Mouse (Mus musculus) gastrocnemius, postnatal 4 days (tissue): ENCODE results near the gene Fbxl21. TPM values are rescaled to one million over a fixed set of nuclear protein-coding genes. Genes with fewer than 3 reads are reported as not detected.

Experiments
- DNase-seq, 2 experiments: peaks; one replicate each; pipeline ENCODE4 v3.0.0; 2021 to 2022; ENCODE audit warnings: low spot score in 2 of 2, mixed read lengths in 2 of 2
- long read RNA-seq, 2 experiments: library from polyadenylated mRNA; stranded (forward); transcript quantifications; one replicate each; pipeline ENCODE4 v2.0.0; 2021
- total RNA-seq, 2 experiments: library from RNA; stranded (reverse); gene quantifications; 2 replicates each; pipeline ENCODE4 v1.2.3; 2021

Fbxl21 gene
- total RNA-seq = under 1 TPM; 0.67 to 0.74 TPM
- long read RNA-seq, experiment 1 = 0 reads
- long read RNA-seq, experiment 2, partial matches to known transcripts = 0 of 1 reads
- long read RNA-seq, experiment 2, other reads (novel, unspliced or antisense) = 0 of 1 reads

DNA sequence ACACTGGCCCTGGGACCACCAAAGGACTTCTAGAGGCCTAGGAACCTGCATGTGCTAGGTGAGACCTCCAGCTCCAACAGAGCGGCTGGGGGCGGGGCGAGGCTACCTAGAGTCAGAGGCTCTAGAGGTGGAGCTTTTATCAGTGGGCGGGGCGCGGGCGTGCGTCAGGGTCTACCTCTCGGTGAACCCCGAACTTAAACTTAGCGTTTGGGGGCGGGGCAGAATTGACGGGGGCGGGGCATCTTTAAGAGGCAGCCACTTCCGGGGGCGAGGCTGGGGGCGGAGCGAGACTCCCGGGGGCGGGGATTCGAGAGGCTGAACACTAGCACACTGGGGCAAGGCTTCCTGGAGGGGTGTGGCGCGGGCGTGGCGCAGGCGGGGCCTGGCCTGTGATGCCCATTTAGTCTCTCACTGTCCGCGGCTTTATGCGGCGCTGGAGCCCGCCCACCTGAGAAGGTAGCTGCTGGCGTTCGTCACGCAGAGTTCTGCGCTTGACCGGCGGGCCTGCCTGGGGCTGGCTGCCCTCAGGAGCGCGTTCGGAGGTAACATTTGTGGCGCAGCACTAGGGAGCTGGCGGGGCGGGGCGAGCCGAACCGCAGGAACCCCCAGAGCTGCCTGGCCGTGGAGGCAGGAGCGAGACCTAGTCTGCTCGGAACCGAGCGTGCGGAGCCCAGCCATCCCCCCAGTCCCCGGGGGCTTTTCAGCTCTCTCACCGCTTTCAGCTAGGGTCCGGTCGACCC, at the start of gene Fbxl21:
Gene Fbxl21 (plus strand): TSS at position 392 of the 740 bp plus-strand sequence.
- DNase-seq = peak; percentile 71 to 87

DNA sequence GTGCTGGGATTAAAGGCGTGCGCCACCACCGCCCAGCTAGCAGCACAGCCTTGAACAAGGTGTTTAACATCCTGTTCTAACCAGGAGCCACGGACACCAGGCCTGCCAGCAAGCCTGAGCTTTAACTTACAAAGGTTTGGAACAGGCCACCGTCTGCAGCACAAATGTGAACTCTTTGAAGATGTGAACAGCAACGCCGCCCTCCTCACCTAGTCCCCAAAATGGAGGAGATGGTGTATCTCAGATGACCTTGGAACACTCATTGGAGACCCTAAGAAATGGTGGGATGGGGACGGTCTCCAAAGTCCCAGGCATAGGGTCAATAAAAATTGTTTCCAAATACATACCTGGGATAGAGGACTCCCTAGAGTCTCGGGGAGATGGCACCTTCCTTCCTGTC, 49.6 kb upstream of the Fbxl21 start:
- DNase-seq = no peak

DNA sequence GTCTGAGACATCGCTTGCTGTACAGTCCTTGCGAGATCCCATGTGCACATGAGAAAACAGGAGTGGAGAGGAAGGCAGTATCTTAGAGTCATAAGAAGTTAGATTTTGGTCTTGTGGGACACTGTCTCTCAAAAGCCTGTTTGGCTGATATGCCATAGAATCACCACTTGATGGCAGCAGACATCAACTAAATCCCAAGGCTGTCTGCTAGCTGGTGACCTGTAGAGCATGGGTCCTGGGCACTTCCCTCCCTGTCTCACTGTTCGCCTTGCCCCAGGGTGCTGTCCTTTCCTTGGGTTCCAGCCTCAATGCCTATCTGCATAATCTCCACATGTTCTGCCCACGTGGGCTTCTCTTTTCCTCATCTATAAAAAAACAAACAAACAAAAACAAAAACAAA, 46.9 kb upstream of the Fbxl21 start:
- DNase-seq = no peak

DNA sequence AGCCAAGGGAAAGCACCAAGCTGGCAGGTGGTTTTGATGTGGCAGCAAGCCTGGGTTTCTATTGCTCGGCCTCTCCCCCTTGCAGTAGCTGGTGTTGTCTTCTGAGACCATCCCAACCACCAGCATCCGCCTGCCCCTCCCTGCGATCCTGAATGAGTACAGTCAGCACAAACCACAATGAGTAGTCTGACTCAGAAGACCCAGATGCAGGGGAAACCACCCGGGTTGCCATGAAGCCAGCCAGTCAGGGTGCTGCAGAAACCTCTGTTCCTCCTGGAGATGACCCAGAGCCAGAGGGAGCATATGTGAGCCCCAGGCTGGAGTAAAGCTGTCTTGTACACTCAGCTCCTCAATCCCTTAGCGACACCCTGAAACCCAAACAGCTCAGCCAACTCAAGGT, 45.5 kb upstream of the Fbxl21 start:
- no peak for DNase-seq

DNA sequence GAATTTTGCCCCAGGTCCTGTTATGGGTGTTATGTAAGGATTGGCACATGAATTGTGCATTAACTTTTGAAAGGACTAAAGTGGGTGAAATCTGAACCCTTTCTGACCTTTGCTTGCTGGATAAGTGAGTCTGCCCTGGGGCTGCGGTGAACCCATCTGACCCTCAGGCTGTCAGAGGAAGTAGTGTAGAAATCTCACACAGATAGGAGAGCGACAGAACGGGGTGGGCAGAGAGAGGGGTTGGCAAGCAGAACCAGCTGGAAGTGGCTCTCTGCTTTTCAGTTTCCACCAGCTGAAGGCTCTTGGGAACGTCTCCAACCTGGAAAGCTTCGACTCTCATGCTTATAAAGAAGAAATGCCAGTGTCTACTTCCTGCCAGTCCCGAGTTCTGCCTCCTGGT, 45.0 kb upstream of the Fbxl21 start:
- no peak for DNase-seq

DNA sequence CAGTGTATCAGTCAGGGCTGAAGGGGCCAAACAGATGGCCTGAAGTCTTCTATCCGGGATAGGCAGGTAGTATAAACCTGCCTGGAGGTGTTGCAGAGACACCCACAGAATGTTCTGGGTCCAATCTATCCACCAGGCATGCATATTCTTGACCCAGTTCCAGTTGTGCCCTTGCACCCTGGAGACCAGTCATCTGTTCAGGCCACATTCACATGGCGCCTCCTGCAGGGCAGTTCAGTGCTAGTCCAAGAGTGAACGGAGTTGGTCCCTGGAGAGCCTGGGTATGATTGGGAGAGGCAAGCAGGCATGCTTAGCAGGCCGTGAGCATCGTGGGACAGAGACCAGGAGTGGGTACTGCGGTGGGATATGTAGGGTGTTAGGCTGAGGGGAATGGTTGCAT, 44.2 kb upstream of the Fbxl21 start:
- no peak for DNase-seq

DNA sequence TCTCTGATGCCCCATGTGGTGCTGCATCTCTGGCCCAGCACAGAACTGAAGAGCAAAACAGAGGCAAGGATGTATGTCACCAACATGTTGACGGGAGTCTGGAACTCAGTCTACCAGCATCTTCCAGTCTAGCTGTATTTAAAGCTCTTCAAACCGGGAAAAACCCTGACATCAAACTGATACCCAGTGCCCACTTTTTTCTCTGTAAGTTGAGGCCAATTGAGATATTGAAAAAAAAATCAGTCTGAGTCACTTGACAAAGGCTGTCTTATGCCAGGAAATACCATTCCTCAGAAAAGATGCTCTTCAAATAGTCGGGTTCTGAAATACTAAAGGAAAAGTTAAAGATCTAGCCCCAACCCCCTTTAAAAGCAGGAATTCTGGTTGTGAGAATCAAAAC, 40.1 kb upstream of the Fbxl21 start, which contains the start of gene Il9:
Gene Il9 (minus strand): TSS at position 101 of the 400 bp plus-strand sequence.
- DNase-seq = no peak

DNA sequence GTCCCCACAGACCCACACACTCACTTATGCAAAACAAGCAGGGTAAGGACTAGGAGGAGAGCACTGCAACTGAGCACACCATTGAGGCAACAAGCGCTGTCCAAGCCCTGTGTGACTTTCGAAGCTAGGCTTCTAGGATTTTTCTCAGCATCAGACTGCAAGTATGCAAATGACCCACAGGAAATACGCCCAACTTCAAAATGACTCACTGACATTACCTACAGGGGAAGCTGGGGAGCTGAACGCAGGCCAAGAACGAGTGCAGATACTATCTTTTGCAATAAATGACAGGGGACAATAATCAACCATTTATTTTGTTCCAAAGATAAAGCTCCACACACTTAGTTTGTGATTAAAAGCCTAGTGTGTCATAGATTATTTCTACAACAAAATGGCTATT, 34.3 kb upstream of the Fbxl21 start:
- no peak for DNase-seq

DNA sequence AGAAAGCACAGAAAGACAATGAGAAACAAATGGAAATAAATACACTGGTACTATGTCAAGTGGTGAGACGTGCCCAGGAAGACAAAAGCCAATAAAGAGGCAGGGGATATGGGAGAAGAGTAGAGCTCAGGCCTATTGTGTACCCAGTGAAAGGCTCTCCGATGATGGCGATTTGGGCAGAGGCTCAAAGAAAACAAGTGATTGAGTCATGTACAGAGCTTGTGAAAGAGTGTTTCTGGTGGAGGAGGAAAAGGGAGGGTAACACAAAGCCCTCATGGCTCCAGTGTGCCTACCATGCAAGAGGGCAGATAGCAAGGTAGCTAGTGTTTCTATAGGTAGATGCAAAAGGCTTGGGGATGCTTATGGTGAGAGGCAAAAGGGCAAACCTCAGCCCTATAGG, 27.8 kb upstream of the Fbxl21 start:
- no peak for DNase-seq

DNA sequence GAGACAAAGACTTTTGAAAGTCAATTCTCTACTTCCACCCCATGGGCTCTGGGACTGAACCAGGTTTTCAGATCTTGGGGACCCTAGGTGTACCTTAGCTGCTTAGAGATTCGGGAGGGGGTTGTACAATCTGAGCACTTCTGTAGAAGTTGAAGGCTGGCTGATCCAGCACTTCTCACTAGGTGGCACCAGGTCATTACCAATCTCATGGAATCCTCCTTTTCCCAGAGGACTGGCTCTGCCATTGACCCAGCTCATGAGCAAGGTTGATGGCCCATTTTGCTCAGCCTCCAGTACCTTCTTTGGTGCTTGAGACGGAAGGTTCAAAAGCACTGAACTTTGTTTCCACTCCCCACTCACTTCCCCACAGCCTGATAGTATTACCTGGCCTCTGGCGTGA, 22.1 kb upstream of the Fbxl21 start:
- no peak for DNase-seq

DNA sequence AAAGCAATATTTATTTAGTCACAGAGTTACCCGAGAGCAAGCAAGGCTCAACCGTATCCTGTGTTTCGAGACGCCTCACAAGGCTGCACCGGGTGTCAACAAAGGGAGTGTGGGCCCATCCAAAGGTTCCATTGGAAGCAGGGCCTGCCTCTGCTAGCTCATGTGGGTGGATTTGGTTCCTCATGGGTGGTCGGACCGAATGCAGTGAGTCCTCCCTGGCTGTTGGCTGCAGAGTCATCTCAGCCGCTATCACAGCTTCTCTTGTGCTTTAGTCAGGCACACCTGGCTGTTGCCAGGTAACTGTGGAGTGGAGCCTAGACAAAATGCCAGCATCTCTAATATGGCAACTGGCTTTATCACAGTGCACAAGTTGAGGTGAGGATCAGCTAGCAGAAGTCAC, 21.6 kb upstream of the Fbxl21 start:
- DNase-seq = no peak

DNA sequence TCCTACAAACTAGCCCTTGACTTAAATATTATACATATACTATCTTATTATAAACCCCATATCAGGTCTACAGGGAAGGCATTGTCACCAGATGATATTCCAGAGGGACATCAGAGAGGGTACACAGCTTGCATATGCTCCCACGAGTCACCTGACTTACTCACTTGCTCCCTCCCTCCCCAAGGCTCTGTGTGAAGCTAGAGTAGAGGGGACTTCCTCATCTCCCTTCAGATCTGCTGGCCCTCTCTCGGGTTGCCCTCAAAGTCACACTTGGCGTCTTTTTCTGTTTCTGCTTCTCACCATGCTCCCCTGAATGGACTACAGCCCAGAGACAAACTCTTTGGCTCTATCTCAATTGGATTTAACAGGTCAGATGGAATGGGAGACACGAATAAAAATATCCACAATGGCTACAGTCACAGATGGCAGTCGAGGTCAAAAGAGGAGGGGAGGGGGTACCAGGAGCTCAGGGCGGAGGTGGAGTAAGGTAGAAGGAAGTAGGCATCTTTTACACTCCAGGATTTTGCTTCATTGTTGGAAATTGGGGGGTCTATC, 20.3 kb upstream of the Fbxl21 start:
- DNase-seq = no peak

DNA sequence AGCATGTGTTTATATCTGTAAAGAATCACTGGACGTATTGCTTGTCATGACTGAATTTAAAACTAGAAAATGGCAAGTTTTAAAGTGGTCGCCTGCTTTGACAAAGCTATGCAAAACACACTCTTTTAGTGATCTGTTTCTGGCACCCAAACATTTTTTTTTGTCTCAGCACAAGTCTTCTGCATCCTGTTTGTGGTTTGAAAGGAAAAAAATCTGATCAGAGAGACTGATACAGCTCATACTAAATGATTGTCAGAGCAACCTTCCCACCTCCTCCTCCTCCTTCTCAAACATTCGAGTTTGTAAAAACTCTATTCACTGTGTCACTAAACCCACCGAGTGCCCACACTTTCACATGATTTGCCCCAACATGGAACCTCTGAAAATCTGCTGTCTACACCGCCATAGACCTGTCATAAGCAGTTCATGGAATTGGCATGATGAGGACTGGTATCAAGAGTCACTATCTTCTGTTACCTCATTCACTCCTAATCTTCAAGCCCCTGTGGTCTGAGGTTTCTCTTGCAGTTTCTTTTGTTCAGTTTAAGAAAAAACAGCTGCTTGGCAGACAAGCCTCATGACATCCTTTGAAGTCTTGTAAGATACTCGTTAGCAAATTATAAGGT, 15.3 kb upstream of the Fbxl21 start:
- no peak for DNase-seq

DNA sequence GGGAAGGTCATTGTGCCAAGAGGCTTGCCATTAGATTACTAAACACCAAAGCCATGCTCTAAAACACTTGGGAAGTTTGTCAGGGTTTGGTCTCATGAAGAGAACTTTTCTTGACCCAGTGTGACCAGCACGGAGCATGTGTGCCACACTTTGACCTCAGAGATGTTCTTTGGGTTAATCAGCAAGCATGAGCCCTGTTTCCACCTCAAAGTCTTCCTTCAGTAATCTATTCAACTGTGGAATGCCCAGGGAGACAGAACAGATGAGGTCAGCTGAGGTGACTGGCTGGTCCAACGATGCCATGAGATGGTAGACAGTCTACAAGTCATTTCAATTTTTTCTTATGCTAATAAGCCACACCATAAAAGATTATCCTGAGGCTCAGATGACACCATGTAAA, 12.5 kb upstream of the Fbxl21 start:
- DNase-seq = no peak

DNA sequence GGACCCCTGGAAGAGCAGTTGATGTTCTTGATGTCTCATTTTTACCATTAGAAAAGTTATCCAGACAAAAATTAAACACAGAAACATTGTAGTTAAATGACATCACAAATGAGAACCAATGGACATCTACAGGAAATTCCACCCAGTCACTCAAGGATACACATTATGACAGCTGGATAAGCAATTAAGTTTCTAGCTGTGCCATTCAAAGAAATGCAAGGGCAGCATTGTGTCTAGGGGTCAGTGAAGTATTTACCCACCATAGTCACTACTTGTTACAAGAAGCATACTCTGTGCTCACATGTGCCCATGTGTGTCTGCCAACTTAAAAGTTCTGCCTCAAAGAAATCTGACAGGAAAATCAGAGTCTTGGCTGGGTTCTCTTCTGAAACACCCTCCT, 8.7 kb upstream of the Fbxl21 start:
- no peak for DNase-seq

DNA sequence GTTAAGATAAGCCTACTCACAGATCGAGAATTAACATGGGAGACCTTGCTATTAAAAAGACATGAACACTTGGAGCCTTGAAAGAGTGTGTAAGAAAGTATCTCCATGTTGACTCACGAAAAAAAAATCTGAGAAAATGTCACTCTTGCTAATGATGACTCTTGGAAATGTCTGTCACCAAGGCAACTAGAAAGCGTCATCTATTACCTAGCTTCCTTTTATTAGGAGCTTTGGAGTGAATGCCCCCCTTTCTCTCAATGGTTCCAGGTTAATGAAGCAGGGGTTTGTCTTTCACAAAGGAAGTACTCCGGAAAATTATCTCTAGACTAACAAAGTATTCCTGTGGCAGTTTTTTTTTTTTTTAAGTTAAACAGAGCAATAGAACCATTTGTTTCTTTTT, 6.0 kb upstream of the Fbxl21 start:
- DNase-seq = no peak

DNA sequence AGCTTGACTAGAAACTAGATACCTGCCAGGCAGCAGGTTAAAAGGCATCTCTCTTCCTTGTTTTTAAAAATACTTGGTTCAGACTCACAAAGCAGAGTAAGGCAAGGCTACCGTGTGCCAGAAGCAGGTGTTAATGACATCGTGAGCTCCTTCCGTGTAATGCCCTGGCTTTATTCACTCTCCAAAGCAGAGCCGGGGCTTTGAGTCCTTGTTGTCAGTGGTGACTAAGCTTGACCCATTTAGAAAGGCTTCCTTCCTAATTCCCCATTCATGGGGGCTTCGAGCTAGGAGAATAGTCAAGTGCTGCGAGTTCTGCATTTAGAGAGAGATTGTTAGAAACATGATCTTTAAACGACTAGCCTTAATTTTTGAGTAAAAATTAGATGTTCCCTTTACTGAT, 5.5 kb upstream of the Fbxl21 start:
- no peak for DNase-seq

DNA sequence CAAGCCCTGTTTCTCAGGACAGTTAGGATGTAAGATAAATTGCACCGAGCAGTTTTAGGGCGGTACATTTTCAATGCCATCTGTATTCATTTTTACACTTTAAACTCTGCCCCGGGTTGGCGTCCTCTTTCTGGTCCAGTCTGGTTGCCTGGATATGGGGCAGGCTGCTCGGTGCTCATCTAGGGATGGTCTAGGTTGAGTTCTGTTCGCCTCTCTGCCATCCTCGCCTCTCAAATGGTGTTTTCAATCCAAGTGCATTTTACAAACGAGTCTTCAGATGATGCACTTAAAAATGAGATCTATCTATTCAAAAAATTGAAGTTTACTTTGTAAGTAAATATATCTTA, 522 bp downstream of the Fbxl21 start:
- DNase-seq = no peak

DNA sequence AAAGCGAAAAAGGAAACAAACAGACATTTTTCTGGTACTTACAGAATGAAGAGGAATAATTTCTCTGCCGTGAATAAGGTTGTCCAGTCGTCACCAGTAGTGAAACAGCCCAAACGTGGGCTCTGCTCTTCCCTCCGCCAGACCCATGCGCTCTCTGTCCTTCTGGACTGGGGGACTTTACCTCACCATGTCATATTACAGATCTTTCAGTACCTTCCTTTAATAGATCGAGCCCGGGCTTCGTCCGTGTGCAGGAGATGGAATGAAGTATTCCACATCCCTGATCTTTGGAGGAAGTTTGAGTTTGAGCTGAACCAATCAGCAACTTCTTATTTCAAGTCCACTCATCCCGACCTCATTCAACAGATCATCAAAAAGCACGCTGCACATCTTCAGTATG, 4.6 kb downstream of the Fbxl21 start:
- DNase-seq = no peak

DNA sequence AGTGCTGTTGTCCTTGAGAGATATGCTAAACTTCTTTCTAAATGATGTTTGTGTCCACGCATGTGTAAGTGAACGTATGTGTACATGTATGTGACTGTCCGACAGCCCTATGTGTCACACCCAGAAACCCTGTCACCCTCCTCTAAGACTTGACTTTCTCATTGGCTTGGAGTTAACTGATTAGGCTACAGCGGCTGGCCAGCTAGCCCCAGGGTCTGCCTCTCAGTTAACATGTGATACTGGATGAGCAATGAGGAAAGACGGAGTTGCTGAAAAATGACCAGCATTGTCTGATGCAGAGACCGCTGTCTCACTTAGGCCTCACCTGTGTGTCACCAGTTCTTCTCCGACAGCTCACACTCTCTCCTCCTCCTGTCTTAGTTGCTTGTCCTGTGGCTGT, 5.6 kb downstream of the Fbxl21 start:
- DNase-seq = no peak

DNA sequence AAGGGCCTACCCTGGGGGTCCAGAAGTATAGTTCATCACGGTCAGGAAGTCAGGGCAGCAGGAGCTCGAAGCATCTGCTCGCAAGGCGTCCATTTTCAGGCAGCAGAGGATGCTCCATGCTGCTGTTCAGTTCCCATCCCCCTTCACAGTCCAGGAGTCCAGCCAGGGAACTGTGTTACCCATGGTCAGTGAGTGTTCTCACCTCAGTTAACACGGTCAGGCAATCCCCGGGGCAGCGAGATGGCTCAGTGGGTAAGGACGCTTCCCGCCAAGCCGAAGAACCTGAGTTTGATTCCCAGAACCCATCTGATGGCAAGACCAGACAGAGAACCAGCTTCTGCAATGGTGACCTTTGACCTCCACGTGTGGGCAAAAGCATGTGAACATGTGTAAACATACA, 6.0 kb downstream of the Fbxl21 start:
- no peak for DNase-seq

DNA sequence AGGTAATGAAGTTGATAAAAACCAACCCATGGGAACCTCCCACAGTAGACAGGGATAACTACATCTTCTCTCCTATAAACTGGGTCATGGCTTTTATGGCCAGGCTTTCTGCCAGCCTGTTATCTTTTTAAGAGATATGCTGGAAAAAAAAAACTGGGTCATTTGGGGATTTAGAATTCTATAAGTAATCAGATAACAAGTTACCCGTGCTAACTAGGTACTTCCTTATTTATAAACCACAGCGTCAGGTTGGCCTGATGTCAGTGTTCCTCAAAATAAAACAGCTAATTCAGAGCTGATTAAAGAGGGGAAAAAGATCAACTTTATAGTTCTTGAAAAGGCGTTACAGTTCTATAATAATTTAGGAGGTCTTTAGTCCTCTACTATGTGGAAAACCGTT, 6.8 kb downstream of the Fbxl21 start:
- no peak for DNase-seq

DNA sequence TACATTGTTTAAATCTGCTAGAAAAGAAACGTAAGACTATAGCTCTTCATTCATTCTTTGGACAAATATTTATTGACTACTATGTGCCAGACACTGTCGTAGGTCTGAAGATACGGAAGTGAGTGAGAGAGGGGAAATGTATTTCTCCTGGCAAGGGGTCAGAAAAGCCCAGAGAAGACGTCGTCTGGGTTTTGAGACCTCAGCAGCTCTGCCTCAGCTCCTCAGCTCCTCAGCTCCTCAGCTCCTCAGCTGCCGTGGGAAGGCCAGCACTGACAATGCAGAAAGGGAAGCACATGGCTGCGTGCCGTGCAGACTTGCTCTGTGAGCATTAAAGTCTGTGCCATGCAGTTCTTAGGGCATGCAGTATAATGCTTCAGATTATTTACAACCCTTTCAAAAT, 7.4 kb downstream of the Fbxl21 start:
- no peak for DNase-seq
